Mouse (Mus musculus) heart, embryonic 14.5 days (tissue): ENCODE results near the gene Asgr1. TPM values are rescaled to one million over a fixed set of nuclear protein-coding genes. Genes with fewer than 3 reads are reported as not detected.

Experiments used
- ATAC-seq: fragments of 200-750 bp; cut with Nextera tagmentation; 2 replicates; pipeline ENCODE4 v1.8.0; 2017; ENCODE audit warnings: low read depth, moderate TSS enrichment; ENCODE audit not compliant: insufficient number of reproducible peaks, insufficient read depth, low FRiP score
- H3K27ac ChIP-seq, 2 experiments: fragments of 200-500 bp in 1 of 2; fragments of 300-500 bp in 1 of 2; sonication (generic) in 1 of 2; replicated peaks in 1 of 2; 2 replicates each; pipeline ENCODE4 v1.5.1; 2012 to 2014; ENCODE audit warnings: low read depth in 2 of 2, low read length in 2 of 2, control low read depth in 1 of 2, mild to moderate bottlenecking in 1 of 2, mixed read lengths in 1 of 2; ENCODE audit not compliant: control insufficient read depth in 1 of 2, insufficient read depth in 1 of 2
- H3K27me3 ChIP-seq: fragments of 300-500 bp; sonication (generic); 2 replicates; pipeline ENCODE4 v1.6.1; 2014; ENCODE audit warnings: mild to moderate bottlenecking, low read length, control low read depth; ENCODE audit not compliant: control insufficient read depth, insufficient read depth
- H3K36me3 ChIP-seq: fragments of 300-500 bp; sonication (generic); 2 replicates; pipeline ENCODE4 v1.6.1; 2014; ENCODE audit warnings: mild to moderate bottlenecking, control low read depth, low read length, mixed read lengths; ENCODE audit not compliant: control insufficient read depth, insufficient read depth
- H3K4me1 ChIP-seq, 2 experiments: fragments of 200-500 bp in 1 of 2; fragments of 300-500 bp in 1 of 2; sonication (generic) in 1 of 2; 2 replicates each; pipeline ENCODE4 v1.6.1; 2012 to 2014; ENCODE audit warnings: low read length in 2 of 2, control low read depth in 1 of 2, mixed read lengths in 1 of 2; ENCODE audit not compliant: control insufficient read depth in 2 of 2, insufficient read depth in 2 of 2
- H3K4me2 ChIP-seq: fragments of 300-500 bp; sonication (generic); 2 replicates; pipeline ENCODE4 v1.6.1; 2014; ENCODE audit warnings: mild to moderate bottlenecking, low read length
- H3K4me3 ChIP-seq, 2 experiments: fragments of 200-500 bp in 1 of 2; fragments of 300-500 bp in 1 of 2; sonication (generic) in 1 of 2; 2 replicates each; pipeline ENCODE4 v1.5.1; 2012 to 2014; ENCODE audit warnings: low read length in 2 of 2, mild to moderate bottlenecking in 2 of 2, control low read depth in 1 of 2, low read depth in 1 of 2, moderate library complexity in 1 of 2; ENCODE audit not compliant: control insufficient read depth in 1 of 2, insufficient read depth in 1 of 2
- H3K9ac ChIP-seq: fragments of 300-500 bp; sonication (generic); 2 replicates; pipeline ENCODE4 v1.6.1; 2014; ENCODE audit warnings: mild to moderate bottlenecking, low read length
- H3K9me3 ChIP-seq: fragments of 300-500 bp; sonication (generic); 2 replicates; pipeline ENCODE4 v1.6.1; 2016; ENCODE audit warnings: low read length, control low read depth; ENCODE audit not compliant: control insufficient read depth
- WGBS: fragments of 180-500 bp; shearing (Covaris S2); extraction: QIAGEN DNeasy Blood & Tissue Kit; methylation state at CpG from one replicate; pipeline ENCODE4 v1.1.7; 2014; 5-methylcytosine and 5-hydroxymethylcytosine counted together
- polyA plus RNA-seq: library from polyadenylated mRNA; unstranded; fragments of >200 nt; fragmentation: Nextera tagmentation; extraction: Ambion mirVana; gene quantifications from 2 replicates; pipeline ENCODE4 v1.2.1, GENCODE M21; 2014

Gene Asgr1
- not detected in 2 replicates for polyA plus RNA-seq

GRCm38 (mm10) chr11:70053898-70054570 lies at the start of gene Asgr1:
TSS of gene Asgr1 (plus strand) at chr11:70054085.
- Histone ChIP-seq H3K9me3 (no peaks in the 10 kb centered on the region), H3K27ac (no peak within 1 kb of the TSS), H3K4me3 (no peak within 1 kb of the TSS), H3K9ac (no peak within 1 kb of the TSS), H3K36me3 (no peaks in the 10 kb centered on the region), H3K4me1 (no peaks in the 10 kb centered on the region; a peak in 1 of 4 replicates), H3K4me2 (no peak within 1 kb of the TSS), H3K27me3 (peaks cover 11% of the 10 kb centered on the region; the same call in 1 of the 2 replicates)
- 88% methylated on average over 10 of the region's 10 CpGs for WGBS
- ATAC-seq = no peak

- Histone ChIP-seq H3K4me1 (peaks cover 8 to 14% of the 10 kb centered on the region in 2 experiments; a peak in 3 of 4 replicates), H3K4me2 (no peak overlapping the region), H3K27me3 (no peaks in the 10 kb centered on the region), H3K27ac (no peak overlapping the region), H3K36me3 (peaks cover 64% of the 10 kb centered on the region), H3K9me3 (no peaks in the 10 kb centered on the region), H3K4me3 (no peak overlapping the region), H3K9ac (no peak overlapping the region)
- 63% methylated on average over 5 of the region's 5 CpGs for WGBS
- no peak for ATAC-seq
Measured at GRCm38 (mm10) chr11:70005521-70005920, 48.4 kb upstream of the Asgr1 start.

GRCm38 (mm10) chr11:70010033-70010432 lies 43.9 kb upstream of the Asgr1 start:
- Histone ChIP-seq H3K4me3 (no peak overlapping the region), H3K27ac (no peak overlapping the region), H3K4me2 (no peak overlapping the region), H3K27me3 (no peaks in the 10 kb centered on the region), H3K4me1 (peaks cover 2 to 7% of the 10 kb centered on the region in 2 experiments; a peak in 3 of 4 replicates), H3K36me3 (peaks cover 91% of the 10 kb centered on the region), H3K9me3 (no peaks in the 10 kb centered on the region), H3K9ac (no peak overlapping the region)
- no peak for ATAC-seq
- WGBS = 82% methylated on average over 6 of the region's 6 CpGs

GRCm38 (mm10) chr11:70010548-70010947 lies 43.3 kb upstream of the Asgr1 start:
- WGBS = 82% methylated on average over 12 of the region's 12 CpGs
- H3K4me1 ChIP-seq = peaks cover 2 to 9% of the 10 kb centered on the region in 2 experiments; a peak in 3 of 4 replicates
- no peak overlapping the region for H3K4me2 ChIP-seq
- H3K27ac ChIP-seq = no peak overlapping the region
- H3K27me3 ChIP-seq = no peaks in the 10 kb centered on the region
- no peak overlapping the region for H3K9ac ChIP-seq
- ATAC-seq = no peak
- peaks cover 86% of the 10 kb centered on the region for H3K36me3 ChIP-seq
- no peaks in the 10 kb centered on the region for H3K9me3 ChIP-seq
- H3K4me3 ChIP-seq = no peak overlapping the region

- no peak overlapping the region for H3K4me3 ChIP-seq
- H3K27me3 ChIP-seq = no peaks in the 10 kb centered on the region
- H3K4me1 ChIP-seq = peaks cover 2 to 10% of the 10 kb centered on the region in 2 experiments; a peak in 3 of 4 replicates
- ATAC-seq = no peak
- H3K9ac ChIP-seq = no peak overlapping the region
- H3K9me3 ChIP-seq = no peaks in the 10 kb centered on the region
- no peak overlapping the region for H3K4me2 ChIP-seq
- H3K27ac ChIP-seq = no peak overlapping the region
- H3K36me3 ChIP-seq = peaks cover 82% of the 10 kb centered on the region
- 87% methylated on average over 10 of the region's 10 CpGs for WGBS
Measured at GRCm38 (mm10) chr11:70010961-70011360, 42.9 kb upstream of the Asgr1 start.

- H3K9me3 ChIP-seq = no peaks in the 10 kb centered on the region
- H3K9ac ChIP-seq = no peak overlapping the region
- no peak for ATAC-seq
- H3K36me3 ChIP-seq = peaks cover 62% of the 10 kb centered on the region
- no peak overlapping the region for H3K4me3 ChIP-seq
- H3K4me2 ChIP-seq = no peak overlapping the region
- H3K27me3 ChIP-seq = no peaks in the 10 kb centered on the region
- 85% methylated on average over 9 of the region's 9 CpGs for WGBS
- H3K27ac ChIP-seq = no peak overlapping the region
- peaks cover 9 to 17% of the 10 kb centered on the region in 2 experiments for H3K4me1 ChIP-seq
Measured at GRCm38 (mm10) chr11:70012931-70013330, 41.0 kb upstream of the Asgr1 start.

GRCm38 (mm10) chr11:70013408-70013807 lies 40.5 kb upstream of the Asgr1 start:
- Histone ChIP-seq H3K4me3 (no peak overlapping the region), H3K9me3 (no peaks in the 10 kb centered on the region), H3K4me2 (no peak overlapping the region), H3K27ac (no peak overlapping the region), H3K9ac (no peak overlapping the region), H3K27me3 (no peaks in the 10 kb centered on the region), H3K36me3 (peaks cover 57% of the 10 kb centered on the region), H3K4me1 (peaks cover 12 to 20% of the 10 kb centered on the region in 2 experiments)
- 85% methylated on average over 3 of the region's 3 CpGs for WGBS
- ATAC-seq = no peak
